Mouse (Mus musculus) stomach, postnatal 0 days (tissue): ENCODE results near the gene Dcbld2. TPM values are rescaled to one million over a fixed set of nuclear protein-coding genes. Genes with fewer than 3 reads are reported as not detected.
A peak's percentile ranks its signal among the peaks of the same experiment; 100 is the strongest.

ENCODE experiments used
- ATAC-seq: fragments of 200-750 bp; cut with Nextera tagmentation; 2 replicates; pipeline ENCODE4 v1.8.0; 2017; ENCODE audit not compliant: low FRiP score, low TSS enrichment
- DNase-seq: peaks from one replicate; pipeline ENCODE4 v3.0.0-alpha.2; 2016; ENCODE audit warnings: low spot score
- H3K27ac ChIP-seq: fragments of 300-500 bp; sonication (generic); replicated peaks from 2 replicates; pipeline ENCODE4 v1.5.1; 2014; ENCODE audit warnings: mild to moderate bottlenecking, control low read depth
- H3K27me3 ChIP-seq: fragments of 300-500 bp; sonication (generic); 2 replicates; pipeline ENCODE4 v1.6.1; 2014; ENCODE audit warnings: low read length; ENCODE audit not compliant: control insufficient read depth, insufficient read depth
- H3K36me3 ChIP-seq: fragments of 300-500 bp; sonication (generic); 2 replicates; pipeline ENCODE4 v1.6.1; 2014; ENCODE audit warnings: low read length, mixed read lengths; ENCODE audit not compliant: control insufficient read depth, insufficient read depth
- H3K4me1 ChIP-seq: fragments of 300-500 bp; sonication (generic); replicated peaks from 2 replicates; pipeline ENCODE4 v1.6.1; 2014; ENCODE audit warnings: antibody characterized with exemption; ENCODE audit not compliant: control insufficient read depth, insufficient read depth
- H3K4me2 ChIP-seq: fragments of 300-500 bp; sonication (generic); replicated peaks from 2 replicates; pipeline ENCODE4 v1.6.1; 2014; ENCODE audit warnings: low read depth, mild to moderate bottlenecking, control low read depth, moderate library complexity
- H3K4me3 ChIP-seq: fragments of 300-500 bp; sonication (generic); 2 replicates; pipeline ENCODE4 v1.5.1; 2014; ENCODE audit warnings: low read depth, low read length, control low read depth
- H3K9ac ChIP-seq: fragments of 300-500 bp; sonication (generic); 2 replicates; pipeline ENCODE4 v1.6.1; 2014; ENCODE audit warnings: mild to moderate bottlenecking, low read length, control low read depth, mixed read lengths
- H3K9me3 ChIP-seq: fragments of 300-500 bp; sonication (generic); 2 replicates; pipeline ENCODE4 v1.6.1; 2016; ENCODE audit warnings: low read length; ENCODE audit not compliant: control insufficient read depth
- CTCF ChIP-seq: IDR thresholded peaks from 2 replicates; pipeline ENCODE4 v1.5.1; 2016; ENCODE audit warnings: antibody characterized with exemption, low read depth, mild to moderate bottlenecking, moderate library complexity
- EP300 ChIP-seq: optimal IDR thresholded peaks from 2 replicates; pipeline ENCODE3; 2016; ENCODE audit warnings: antibody characterized with exemption
- WGBS: fragments of 180-500 bp; shearing (Covaris S2); extraction: QIAGEN DNeasy Blood & Tissue Kit; methylation state at CpG from one replicate; pipeline ENCODE4 v1.1.7; 2014; 5-methylcytosine and 5-hydroxymethylcytosine counted together
- polyA plus RNA-seq: library from polyadenylated mRNA; unstranded; fragments of >200 nt; fragmentation: Nextera tagmentation; extraction: Ambion mirVana; gene quantifications from 2 replicates; pipeline ENCODE4 v1.2.1, GENCODE M21; 2015

The Dcbld2 gene
- polyA plus RNA-seq, 1 experiment from 2014 or later, result 3.7 TPM

GRCm38 (mm10) chr16:58460386-58460785 is 52.1 kb downstream of the Dcbld2 start:
- Histone ChIP-seq H3K27ac (no peak overlapping the region), H3K9ac (no peak overlapping the region), H3K4me1 (no peaks in the 10 kb centered on the region), H3K27me3 (no peaks in the 10 kb centered on the region), H3K9me3 (no peaks in the 10 kb centered on the region), H3K4me2 (no peak overlapping the region), H3K4me3 (no peak overlapping the region), H3K36me3 (peaks cover 5% of the 10 kb centered on the region)
- 85% methylated on average over 10 of the region's 10 CpGs for WGBS
- no peak for TF ChIP-seq CTCF
- no peak for TF ChIP-seq EP300
- ATAC-seq, result no peak
- no peak for DNase-seq

GRCm38 (mm10) chr16:58461856-58462518 is 53.7 kb downstream of the Dcbld2 start:
- WGBS, result 82% methylated on average over 2 of the region's 2 CpGs
- ATAC-seq, result no peak
- Histone ChIP-seq H3K9me3 (no peaks in the 10 kb centered on the region), H3K27ac (no peak overlapping the region), H3K4me3 (no peak overlapping the region), H3K4me1 (no peaks in the 10 kb centered on the region), H3K4me2 (no peak overlapping the region), H3K27me3 (no peaks in the 10 kb centered on the region), H3K36me3 (peaks cover 5% of the 10 kb centered on the region), H3K9ac (no peak overlapping the region)
- TF ChIP-seq EP300, result no peak
- peak; percentile 67 for TF ChIP-seq CTCF
- DNase-seq, result no peak

GRCm38 (mm10) chr16:58462519-58462918 is 54.3 kb downstream of the Dcbld2 start:
- TF ChIP-seq CTCF (no peak), EP300 (no peak)
- Histone ChIP-seq H3K27ac (no peak overlapping the region), H3K4me1 (no peaks in the 10 kb centered on the region), H3K9me3 (no peaks in the 10 kb centered on the region), H3K36me3 (peaks cover 1% of the 10 kb centered on the region), H3K4me3 (no peak overlapping the region), H3K9ac (no peak overlapping the region), H3K27me3 (no peaks in the 10 kb centered on the region), H3K4me2 (no peak overlapping the region)
- no peak for ATAC-seq
- no peak for DNase-seq
- WGBS, result 97% methylated on average over 2 of the region's 2 CpGs

GRCm38 (mm10) chr16:58464051-58464450 is 55.8 kb downstream of the Dcbld2 start:
- no peaks in the 10 kb centered on the region for H3K9me3 ChIP-seq
- H3K4me3 ChIP-seq, result no peak overlapping the region
- no peak for TF ChIP-seq EP300
- no peak for TF ChIP-seq CTCF
- H3K4me1 ChIP-seq, result no peaks in the 10 kb centered on the region
- no peak for DNase-seq
- H3K27me3 ChIP-seq, result no peaks in the 10 kb centered on the region
- no peak for ATAC-seq
- no peak overlapping the region for H3K27ac ChIP-seq
- no peak overlapping the region for H3K4me2 ChIP-seq
- no peak overlapping the region for H3K9ac ChIP-seq
- no peaks in the 10 kb centered on the region; the same call in none of the 2 replicates for H3K36me3 ChIP-seq
- 93% methylated on average over 14 of the region's 14 CpGs for WGBS

DNA sequence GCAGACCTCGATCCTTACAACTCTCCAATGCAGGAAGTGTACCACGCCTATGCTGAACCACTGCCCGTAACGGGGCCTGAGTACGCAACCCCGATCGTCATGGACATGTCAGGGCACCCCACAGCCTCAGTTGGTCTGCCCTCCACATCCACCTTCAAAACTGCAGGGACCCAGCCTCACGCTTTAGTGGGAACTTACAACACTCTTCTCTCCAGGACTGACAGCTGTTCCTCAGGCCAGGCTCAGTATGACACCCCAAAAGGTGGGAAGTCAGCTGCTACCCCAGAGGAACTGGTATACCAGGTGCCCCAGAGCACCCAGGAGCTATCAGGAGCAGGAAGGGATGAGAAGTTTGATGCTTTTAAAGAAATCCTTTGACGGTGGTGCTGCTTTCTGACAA is 57.2 kb downstream of the Dcbld2 start:
- no peaks in the 10 kb centered on the region for H3K9me3 ChIP-seq
- TF ChIP-seq EP300, result no peak
- TF ChIP-seq CTCF, result no peak
- no peak overlapping the region for H3K4me2 ChIP-seq
- H3K27me3 ChIP-seq, result no peaks in the 10 kb centered on the region
- no peaks in the 10 kb centered on the region; the same call in none of the 2 replicates for H3K36me3 ChIP-seq
- H3K4me3 ChIP-seq, result no peak overlapping the region
- DNase-seq, result no peak
- H3K4me1 ChIP-seq, result no peaks in the 10 kb centered on the region
- 79% methylated on average over 9 of the region's 9 CpGs for WGBS
- no peak overlapping the region for H3K9ac ChIP-seq
- no peak overlapping the region for H3K27ac ChIP-seq
- ATAC-seq, result no peak

GRCm38 (mm10) chr16:58470061-58470460 is 61.8 kb downstream of the Dcbld2 start:
- DNase-seq (peak; percentile 36), ATAC-seq (no peak)
- Histone ChIP-seq H3K9me3 (no peaks in the 10 kb centered on the region), H3K27me3 (no peaks in the 10 kb centered on the region), H3K4me2 (no peak overlapping the region), H3K4me1 (no peaks in the 10 kb centered on the region), H3K27ac (no peak overlapping the region), H3K4me3 (no peak overlapping the region), H3K36me3 (0 out of 2 replicates have a peak, but pooled peaks cover 10% of the 10 kb centered on the region), H3K9ac (no peak overlapping the region)
- TF ChIP-seq CTCF (no peak), EP300 (no peak)
- WGBS, result 88% methylated on average over 8 of the region's 8 CpGs
